Mouse (Mus musculus): Measurements from ENCODE around the gene Nup88.

- TF ChIP-seq TAL1 (IDR thresholded peaks at IDR 0.05; ENCODE audit: low read length) (no peak), GATA1 (IDR thresholded peaks at IDR 0.05; ENCODE audit: low read length) (no peak)
Measured at GRCm38 (mm10) chr11:70960786-70961554, 8.8 kb downstream of the Nup88 start.

All from erythroblast, embryonic 14.5 days (primary cell).